Mouse (Mus musculus): ENCODE results near the gene Arvcf. TPM values are rescaled to one million over a fixed set of nuclear protein-coding genes. Genes with fewer than 3 reads are reported as not detected.
A peak's percentile ranks its signal among the peaks of the same experiment; 100 is the strongest.

The Arvcf gene
- polyA plus RNA-seq, 1 experiment: 34.7 TPM

- H3K27me3 ChIP-seq (ENCODE audit: control insufficient read depth, insufficient read depth, low read length): no peaks in the 10 kb centered on the region
- TF ChIP-seq CTCF (IDR thresholded peaks at IDR 0.05; ENCODE audit: borderline replicate concordance, insufficient read depth, low read depth, low read length): no peak
- no peak for TF ChIP-seq POLR2A (IDR thresholded peaks at IDR 0.05; ENCODE audit: borderline replicate concordance, insufficient read depth, low read length)
- WGBS: 64% methylated on average over 11 of the region's 11 CpGs
- H3K4me3 ChIP-seq (replicated peaks; ENCODE audit: insufficient read depth, low read depth, low read length): peak overlapping the region; percentile 25
- DNase-seq: no peak
- peaks cover 12% of the 10 kb centered on the region; the same call in 1 of the 2 replicates for H3K4me1 ChIP-seq (ENCODE audit: control insufficient read depth, insufficient read depth, low read length)
- no peak overlapping the region for H3K27ac ChIP-seq (ENCODE audit: insufficient read depth, low read length)
These were observed 76.5 kb downstream of the Arvcf start for GRCm38 (mm10) chr16:18424364-18425045.

- TF ChIP-seq POLR2A (IDR thresholded peaks at IDR 0.05; ENCODE audit: borderline replicate concordance, insufficient read depth, low read length): no peak
- no peak for TF ChIP-seq CTCF (IDR thresholded peaks at IDR 0.05; ENCODE audit: borderline replicate concordance, insufficient read depth, low read depth, low read length)
- peak overlapping the region; percentile 94 for H3K4me3 ChIP-seq (replicated peaks; ENCODE audit: insufficient read depth, low read depth, low read length)
- H3K27me3 ChIP-seq (ENCODE audit: control insufficient read depth, insufficient read depth, low read length): no peaks in the 10 kb centered on the region
- peaks cover 12% of the 10 kb centered on the region; the same call in 1 of the 2 replicates for H3K4me1 ChIP-seq (ENCODE audit: control insufficient read depth, insufficient read depth, low read length)
- peak; percentile 49 to 59 for DNase-seq
- 3% methylated on average over 10 of the region's 10 CpGs for WGBS
- peak overlapping the region; percentile 89 for H3K27ac ChIP-seq (ENCODE audit: insufficient read depth, low read length)
These were observed 77.7 kb downstream of the Arvcf start for GRCm38 (mm10) chr16:18425475-18426214.

GRCm38 (mm10) chr16:18426215-18426791 is 78.3 kb downstream of the Arvcf start, which contains the start of gene Txnrd2:
Txnrd2 (plus strand) TSS chr16:18426384.
- peak within 1 kb of the TSS; percentile 94 for H3K4me3 ChIP-seq (replicated peaks; ENCODE audit: insufficient read depth, low read depth, low read length)
- peaks cover 10% of the 10 kb centered on the region; the same call in 1 of the 2 replicates for H3K4me1 ChIP-seq (ENCODE audit: control insufficient read depth, insufficient read depth, low read length)
- TF ChIP-seq CTCF (IDR thresholded peaks at IDR 0.05; ENCODE audit: borderline replicate concordance, insufficient read depth, low read depth, low read length) (no peak), POLR2A (IDR thresholded peaks at IDR 0.05; ENCODE audit: borderline replicate concordance, insufficient read depth, low read length) (peak; percentile 63; the same call in 1 of the 2 replicates)
- H3K27me3 ChIP-seq (ENCODE audit: control insufficient read depth, insufficient read depth, low read length): no peaks in the 10 kb centered on the region
- DNase-seq: peak; percentile 78 to 84
- WGBS: under 1% methylated on average over 52 of the region's 52 CpGs
- H3K27ac ChIP-seq (ENCODE audit: insufficient read depth, low read length): peak within 1 kb of the TSS; percentile 89

- no peak for DNase-seq
- Histone ChIP-seq H3K4me3 (replicated peaks; ENCODE audit: insufficient read depth, low read depth, low read length) (peak within 1 kb of the TSS; percentile 94), H3K4me1 (ENCODE audit: control insufficient read depth, insufficient read depth, low read length) (peaks cover 10% of the 10 kb centered on the region; the same call in 1 of the 2 replicates), H3K27me3 (ENCODE audit: control insufficient read depth, insufficient read depth, low read length) (no peaks in the 10 kb centered on the region), H3K27ac (ENCODE audit: insufficient read depth, low read length) (peak within 1 kb of the TSS; percentile 89)
- 35% methylated on average over 5 of the region's 5 CpGs for WGBS
- TF ChIP-seq POLR2A (IDR thresholded peaks at IDR 0.05; ENCODE audit: borderline replicate concordance, insufficient read depth, low read length): no peak
These were observed 78.9 kb downstream of the Arvcf start, which contains the start of gene Comt for GRCm38 (mm10) chr16:18426802-18427280. Comt (minus strand) TSS chr16:18426852.

- H3K27ac ChIP-seq (ENCODE audit: insufficient read depth, low read length): no peak overlapping the region
- TF ChIP-seq CTCF (IDR thresholded peaks at IDR 0.05; ENCODE audit: borderline replicate concordance, insufficient read depth, low read depth, low read length) (no peak), POLR2A (IDR thresholded peaks at IDR 0.05; ENCODE audit: borderline replicate concordance, insufficient read depth, low read length) (no peak)
- peaks cover 10% of the 10 kb centered on the region; the same call in 1 of the 2 replicates for H3K4me1 ChIP-seq (ENCODE audit: control insufficient read depth, insufficient read depth, low read length)
- WGBS: 85% methylated on average over 5 of the region's 5 CpGs
- H3K4me3 ChIP-seq (replicated peaks; ENCODE audit: insufficient read depth, low read depth, low read length): no peak overlapping the region
- no peaks in the 10 kb centered on the region for H3K27me3 ChIP-seq (ENCODE audit: control insufficient read depth, insufficient read depth, low read length)
- DNase-seq: no peak
These were observed 80.1 kb downstream of the Arvcf start for GRCm38 (mm10) chr16:18428011-18428515.

GRCm38 (mm10) chr16:18428516-18429042 is 80.6 kb downstream of the Arvcf start:
- TF ChIP-seq CTCF (IDR thresholded peaks at IDR 0.05; ENCODE audit: borderline replicate concordance, insufficient read depth, low read depth, low read length) (no peak), POLR2A (IDR thresholded peaks at IDR 0.05; ENCODE audit: borderline replicate concordance, insufficient read depth, low read length) (no peak)
- Histone ChIP-seq H3K27me3 (ENCODE audit: control insufficient read depth, insufficient read depth, low read length) (no peaks in the 10 kb centered on the region), H3K4me1 (ENCODE audit: control insufficient read depth, insufficient read depth, low read length) (peaks cover 10% of the 10 kb centered on the region; the same call in 1 of the 2 replicates), H3K27ac (ENCODE audit: insufficient read depth, low read length) (no peak overlapping the region), H3K4me3 (replicated peaks; ENCODE audit: insufficient read depth, low read depth, low read length) (no peak overlapping the region)
- DNase-seq: no peak
- WGBS: 91% methylated on average over 7 of the region's 7 CpGs

GRCm38 (mm10) chr16:18429641-18430040 is 81.7 kb downstream of the Arvcf start:
- TF ChIP-seq CTCF (IDR thresholded peaks at IDR 0.05; ENCODE audit: borderline replicate concordance, insufficient read depth, low read depth, low read length) (no peak), POLR2A (IDR thresholded peaks at IDR 0.05; ENCODE audit: borderline replicate concordance, insufficient read depth, low read length) (no peak)
- DNase-seq: no peak
- 91% methylated on average over 8 of the region's 8 CpGs for WGBS
- H3K27me3 ChIP-seq (ENCODE audit: control insufficient read depth, insufficient read depth, low read length): no peaks in the 10 kb centered on the region
- H3K4me1 ChIP-seq (ENCODE audit: control insufficient read depth, insufficient read depth, low read length): peaks cover 9% of the 10 kb centered on the region; the same call in 1 of the 2 replicates
- H3K4me3 ChIP-seq (replicated peaks; ENCODE audit: insufficient read depth, low read depth, low read length): no peak overlapping the region
- no peak overlapping the region for H3K27ac ChIP-seq (ENCODE audit: insufficient read depth, low read length)
